Mouse (Mus musculus): ENCODE measurements at regions not wholly inside any gene's neighbourhood (a gene's known extent, or its start where the extent isn't known, plus 50 kb on each side); places are given as distances from the start of the nearest gene placed in this dataset.
"Not testable (repeated sequence)": the region's sequence is repeated elsewhere in the genome, so short reads cannot be mapped to it uniquely, and the experiment has no call there.

DNA sequence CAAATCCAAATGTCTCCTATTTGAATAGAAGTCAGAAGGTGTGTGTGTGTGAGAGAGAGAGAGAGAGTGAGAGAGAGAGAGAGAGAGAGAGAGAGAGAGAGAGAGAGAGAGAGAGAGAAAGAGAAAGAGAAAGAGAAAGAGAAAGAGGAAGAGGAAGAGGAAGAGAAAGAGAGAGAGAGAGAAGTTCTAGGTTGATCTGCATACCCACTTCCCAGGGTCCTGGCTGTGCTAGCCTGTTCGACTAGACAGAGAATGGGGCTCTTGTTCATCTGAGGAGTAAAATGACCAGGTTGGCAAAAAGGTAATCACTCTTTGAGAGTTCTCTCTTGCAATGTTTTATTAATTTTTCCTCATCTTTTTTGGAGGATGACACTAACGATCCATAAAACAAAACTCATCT lies 257.5 kb upstream of the Pik3r1 start:
- not testable (repeated sequence) for DNase-seq (ENCODE audit: low spot score in 2 of 2)

DNA sequence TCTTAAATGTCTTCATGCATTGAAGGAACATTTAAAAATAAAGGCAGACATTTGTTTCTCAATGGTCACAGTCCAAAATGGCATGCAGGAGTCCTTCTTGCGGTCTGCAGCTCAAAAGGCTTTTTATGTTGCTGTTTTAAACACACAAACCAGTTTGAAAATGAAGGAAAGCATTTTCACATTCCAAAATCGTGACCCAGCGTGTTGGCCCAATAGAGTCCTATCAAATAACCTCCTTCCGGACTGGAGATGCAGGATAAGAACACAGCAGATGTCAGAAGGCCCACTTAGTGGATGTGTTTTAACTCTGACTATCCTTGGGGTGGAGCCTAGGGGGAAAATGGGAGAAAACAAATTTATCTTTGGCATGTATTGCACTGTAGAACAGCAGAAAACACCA lies 263.4 kb upstream of the Pik3r1 start:
- no peak for DNase-seq (ENCODE audit: low spot score in 2 of 2)

DNA sequence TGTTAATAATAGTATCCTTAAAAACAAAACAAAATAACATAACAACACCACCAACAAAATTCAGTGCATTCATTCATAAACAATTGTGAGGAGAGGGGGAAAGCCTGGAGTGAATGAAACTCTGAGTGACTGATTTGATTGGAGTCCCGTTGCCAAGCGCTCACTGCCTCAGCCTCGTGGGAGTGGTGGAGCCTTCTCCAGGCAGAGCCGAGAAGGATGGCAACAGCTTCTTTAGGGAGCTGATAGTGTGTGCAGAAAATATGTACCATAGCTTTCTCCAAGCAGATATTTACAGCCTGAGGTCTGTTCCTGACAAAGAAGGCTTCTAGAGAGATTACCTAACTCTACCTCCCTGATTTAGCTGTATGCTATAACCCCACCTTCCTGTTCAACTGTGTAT lies 266.5 kb upstream of the Pik3r1 start:
- DNase-seq (ENCODE audit: low spot score in 2 of 2) = no peak

DNA sequence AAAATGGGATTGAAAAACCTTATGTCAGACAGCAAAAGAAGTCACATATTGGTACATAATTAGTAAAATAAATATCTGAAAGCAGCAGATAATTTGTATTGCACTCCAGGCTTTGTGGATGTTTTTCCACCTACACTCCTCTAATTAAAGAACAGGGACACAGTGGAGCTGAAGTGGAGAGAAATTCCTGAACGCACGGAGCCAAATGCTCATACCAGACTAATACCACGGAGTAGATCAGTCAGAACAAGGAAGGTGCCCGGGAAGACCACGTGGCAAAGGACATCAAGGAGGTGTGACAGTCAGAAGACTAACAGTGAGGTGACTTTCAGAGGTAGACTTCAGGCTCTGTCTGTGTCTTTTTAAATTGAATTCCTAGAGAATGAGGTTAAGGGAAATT lies 268.0 kb upstream of the Pik3r1 start:
- DNase-seq (ENCODE audit: low spot score in 2 of 2) = no peak

DNA sequence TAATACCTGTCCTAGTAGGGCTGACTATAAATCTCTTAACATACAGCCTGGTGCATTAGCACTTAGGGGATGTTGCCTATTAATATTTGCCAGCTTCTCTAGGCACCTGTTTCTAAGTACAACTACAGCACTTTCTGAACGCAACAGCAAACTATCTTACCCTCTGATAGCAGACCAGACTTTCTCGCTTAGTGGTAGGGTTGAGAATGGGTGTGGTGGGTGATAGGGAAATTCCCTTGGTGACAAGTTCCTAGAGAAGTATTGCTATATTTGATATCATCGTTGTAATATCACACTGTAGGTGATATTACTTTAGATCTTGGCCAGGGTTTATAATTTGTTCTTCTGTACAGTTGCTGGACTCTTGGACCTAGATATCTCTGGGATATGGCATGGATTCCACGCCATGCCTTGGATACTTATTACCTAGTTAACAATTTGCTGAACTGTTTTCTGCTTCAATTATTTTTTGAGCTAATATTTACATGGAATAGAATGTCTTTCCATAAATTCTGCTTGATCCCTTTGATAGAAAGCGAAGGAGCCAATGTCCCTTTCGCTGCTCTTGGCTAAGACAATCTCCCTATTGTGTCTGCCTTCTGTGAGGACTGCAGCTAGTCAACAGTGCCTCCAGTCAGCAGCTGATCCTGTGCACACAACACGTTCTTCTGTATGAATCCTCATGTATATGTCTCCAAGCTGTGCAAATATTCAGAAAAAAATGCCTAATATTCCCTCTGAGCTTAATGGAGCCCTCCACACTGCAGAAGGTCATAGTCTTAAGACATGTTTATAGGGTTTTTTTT lies 269.0 kb upstream of the Pik3r1 start:
- DNase-seq (ENCODE audit: low spot score in 2 of 2) = no peak

DNA sequence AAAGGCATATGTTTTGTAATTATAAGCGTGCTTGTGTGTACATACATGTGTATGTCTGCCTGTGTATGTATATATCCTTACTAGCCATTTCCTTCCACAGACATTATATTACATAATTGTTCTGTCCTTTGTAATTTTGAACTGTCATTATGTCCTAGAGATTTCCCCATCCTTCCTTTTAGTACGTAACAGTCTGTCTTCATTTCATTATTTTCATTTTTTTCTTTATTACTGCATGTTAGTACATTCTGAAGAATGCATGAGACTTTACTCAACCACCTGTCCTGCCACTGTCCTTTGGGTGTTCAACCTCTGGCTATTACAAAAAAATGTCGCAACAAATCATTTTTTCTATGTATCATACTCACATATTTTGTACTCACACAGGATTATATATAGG lies 292.2 kb upstream of the Pik3r1 start:
- no peak for DNase-seq (ENCODE audit: low spot score in 2 of 2)

DNA sequence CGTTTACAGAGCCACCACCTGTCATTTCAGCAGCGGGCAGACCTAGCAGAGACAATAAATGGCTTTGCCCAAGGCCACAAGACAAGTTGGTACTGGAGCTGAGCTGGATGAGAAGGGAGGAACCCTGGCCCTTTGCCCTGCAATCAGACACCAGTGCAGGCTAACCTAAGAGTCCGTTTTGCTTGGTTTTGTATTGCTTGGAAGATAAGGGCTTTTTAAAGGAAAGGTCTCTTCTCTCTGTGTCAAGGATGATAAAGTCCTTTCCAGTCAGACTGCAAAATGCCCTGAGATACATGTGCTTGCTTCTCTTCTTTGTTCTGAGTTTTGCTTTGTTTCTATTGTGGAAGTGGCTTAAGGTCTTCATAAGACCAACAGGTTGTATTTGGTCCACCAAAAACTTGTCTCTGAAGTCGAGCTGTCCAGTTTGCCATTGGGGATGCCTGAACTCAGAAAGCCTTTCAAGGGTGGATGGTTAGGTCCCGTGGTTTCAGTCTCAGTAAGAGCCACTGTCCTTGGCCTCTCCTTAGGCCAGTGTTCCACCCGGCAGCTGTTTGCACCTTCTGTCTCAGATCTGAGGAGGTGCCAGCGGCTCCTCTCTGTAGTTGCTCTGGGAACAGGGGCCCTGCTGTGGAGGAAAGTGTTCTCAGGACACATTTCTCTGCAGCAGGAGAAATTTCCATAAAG lies 296.7 kb upstream of the Pik3r1 start:
- DNase-seq (ENCODE audit: low spot score in 2 of 2) = no peak

DNA sequence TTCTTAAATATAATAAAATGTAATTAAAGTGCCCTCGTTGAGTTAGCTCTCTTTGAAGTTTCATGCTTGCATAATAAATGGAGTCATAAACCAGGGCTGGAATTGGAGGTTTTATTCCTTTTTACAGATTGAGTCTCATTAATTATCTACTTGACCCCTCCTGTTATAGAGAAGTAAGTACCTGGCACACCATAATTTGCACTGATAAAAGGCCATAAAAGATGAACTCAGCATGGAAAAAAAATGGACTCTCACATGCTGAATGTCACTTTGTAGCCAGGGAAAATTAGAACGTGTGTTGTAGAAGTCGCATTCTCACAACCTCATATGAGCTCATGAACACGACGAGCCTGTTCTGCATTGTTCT lies 297.2 kb upstream of the Pik3r1 start:
- no peak for DNase-seq (ENCODE audit: low spot score in 2 of 2)

DNA sequence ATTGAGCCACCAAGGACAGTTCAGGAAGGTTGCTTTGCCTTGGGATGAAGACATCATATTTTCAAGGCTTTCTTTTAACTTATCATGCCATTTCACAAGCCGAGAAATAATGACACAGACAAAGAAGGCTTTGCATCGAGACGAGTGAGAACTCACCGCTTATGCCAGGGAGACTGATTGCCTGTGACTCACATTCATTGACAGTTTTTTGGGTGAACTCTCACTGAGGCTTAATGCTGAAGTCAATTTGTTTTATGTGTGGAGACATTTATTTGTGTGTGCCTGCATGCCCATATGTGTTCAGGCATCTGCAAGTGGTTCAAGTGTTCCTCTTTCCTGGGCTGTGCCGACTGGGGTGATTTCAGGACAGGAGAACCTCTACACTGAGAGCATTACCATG lies 297.8 kb upstream of the Pik3r1 start:
- no peak for DNase-seq (ENCODE audit: low spot score in 2 of 2)

DNA sequence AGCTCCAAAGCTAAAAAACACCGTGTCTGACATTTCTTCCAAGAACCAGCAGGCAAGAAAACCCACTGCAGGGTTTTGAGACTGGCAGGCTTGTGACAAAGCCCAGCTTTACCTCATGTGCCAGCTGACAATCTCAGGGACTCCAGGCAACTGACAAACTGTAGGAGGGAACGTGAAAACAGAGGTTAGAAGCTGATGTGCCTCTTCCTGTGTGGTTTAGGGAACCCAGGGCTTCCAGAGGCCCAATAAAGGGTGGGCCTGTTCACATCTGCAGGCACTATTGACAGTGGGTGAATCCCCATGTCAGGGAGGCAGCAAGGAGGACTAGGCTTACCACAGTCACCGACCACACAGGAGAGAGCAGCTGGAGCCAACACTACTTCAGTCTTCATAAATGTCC lies 302.7 kb upstream of the Pik3r1 start:
- DNase-seq (ENCODE audit: low spot score in 2 of 2) = no peak

DNA sequence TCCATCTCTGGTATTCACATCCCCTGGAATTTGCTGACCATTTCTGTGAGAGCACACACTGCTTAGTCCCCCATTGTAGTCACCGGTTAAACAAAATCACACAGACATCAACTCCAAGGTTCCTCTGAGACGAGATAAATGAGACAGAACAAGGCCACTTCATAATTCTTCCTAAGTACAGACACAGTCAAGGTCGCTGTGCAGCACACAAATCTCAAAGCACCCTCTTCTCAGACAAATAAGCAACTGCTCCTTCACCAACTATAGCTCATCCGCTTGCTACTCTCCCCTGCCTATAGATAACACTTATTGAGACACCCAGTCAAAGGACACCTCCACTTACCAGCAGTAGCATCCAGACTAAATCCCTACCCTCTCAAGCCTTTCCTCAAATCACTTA lies 304.3 kb upstream of the Pik3r1 start:
- DNase-seq (ENCODE audit: low spot score in 2 of 2) = no peak

DNA sequence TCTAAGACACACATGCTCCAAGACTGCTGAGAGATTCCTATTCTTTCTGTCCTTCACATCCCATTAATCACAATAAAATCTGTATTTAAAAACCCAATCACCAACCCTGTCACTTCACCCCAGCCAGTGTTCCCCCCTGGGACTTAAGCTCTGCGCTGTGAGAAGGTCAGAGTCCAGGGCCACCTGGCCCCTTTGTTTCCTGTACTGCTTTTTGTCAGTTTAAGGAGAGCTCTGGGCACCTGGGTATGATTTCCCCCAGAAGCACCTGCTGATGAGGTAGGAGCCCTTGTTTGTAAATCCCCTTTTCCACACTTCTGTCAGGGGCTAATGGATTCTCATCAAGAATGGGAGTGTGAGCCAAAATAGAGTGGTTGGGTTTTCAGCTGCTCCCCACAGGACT lies 319.7 kb upstream of the Pik3r1 start:
- DNase-seq (ENCODE audit: low spot score in 2 of 2) = no peak

DNA sequence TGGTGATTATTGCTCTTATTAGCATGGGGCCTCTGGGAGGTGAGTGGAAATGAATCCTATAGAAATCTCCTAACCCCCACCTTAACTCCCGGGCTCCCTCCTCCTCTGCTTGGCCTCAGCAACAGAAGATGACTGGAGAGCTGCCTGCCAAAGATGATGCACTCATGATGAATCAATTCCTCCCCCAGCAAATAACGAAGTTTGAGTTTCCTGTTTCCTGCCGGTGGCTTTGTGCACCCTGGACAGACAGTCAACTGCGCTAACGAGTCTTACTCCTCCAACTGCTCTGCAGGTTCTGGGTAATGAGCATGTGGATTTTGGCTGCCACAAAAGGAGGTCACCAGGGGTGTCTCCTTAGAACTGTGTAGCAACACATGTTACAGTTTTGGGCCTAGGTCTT lies 321.5 kb upstream of the Pik3r1 start:
- DNase-seq (ENCODE audit: low spot score in 2 of 2) = no peak

DNA sequence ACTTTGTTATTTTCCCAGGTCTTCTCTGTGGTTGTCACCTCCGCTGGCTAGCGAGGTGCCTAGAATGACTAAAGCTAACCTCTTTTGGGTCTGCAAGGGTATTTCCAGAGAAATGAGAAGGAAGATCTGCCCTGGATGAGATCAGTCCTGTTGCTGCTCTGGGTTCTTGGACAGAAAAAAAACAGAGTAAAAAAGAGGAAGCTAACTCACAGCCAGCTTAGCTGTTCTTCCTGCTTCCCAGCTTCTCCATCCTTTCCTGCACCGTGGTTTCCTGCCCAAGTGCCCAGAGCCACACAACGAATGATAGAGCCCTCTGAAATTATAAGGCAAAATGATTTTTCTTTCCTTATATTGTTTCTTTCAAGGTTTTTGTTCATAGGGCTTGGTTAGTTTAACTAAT lies 326.2 kb upstream of the Pik3r1 start:
- no peak for DNase-seq (ENCODE audit: low spot score in 2 of 2)

DNA sequence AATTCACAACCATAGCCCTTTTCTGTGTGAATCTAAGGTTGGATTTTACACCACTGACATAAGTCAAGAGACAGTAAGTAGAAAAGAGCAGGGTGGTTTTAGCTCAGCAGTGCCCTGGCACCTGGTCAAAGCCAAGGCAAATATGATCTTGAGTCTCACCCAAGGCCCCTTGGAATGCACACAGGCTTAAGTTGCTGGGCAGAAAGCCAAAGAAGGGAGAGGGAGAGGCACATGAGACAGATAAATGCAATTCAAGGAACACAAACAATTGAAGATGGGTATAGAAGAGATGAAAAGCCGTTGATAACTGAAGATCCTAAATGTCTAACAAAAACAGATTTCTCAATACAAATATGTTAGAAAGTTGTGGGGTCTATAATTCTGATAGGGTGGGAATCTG lies 335.1 kb upstream of the Pik3r1 start:
- DNase-seq (ENCODE audit: low spot score in 2 of 2) = no peak

DNA sequence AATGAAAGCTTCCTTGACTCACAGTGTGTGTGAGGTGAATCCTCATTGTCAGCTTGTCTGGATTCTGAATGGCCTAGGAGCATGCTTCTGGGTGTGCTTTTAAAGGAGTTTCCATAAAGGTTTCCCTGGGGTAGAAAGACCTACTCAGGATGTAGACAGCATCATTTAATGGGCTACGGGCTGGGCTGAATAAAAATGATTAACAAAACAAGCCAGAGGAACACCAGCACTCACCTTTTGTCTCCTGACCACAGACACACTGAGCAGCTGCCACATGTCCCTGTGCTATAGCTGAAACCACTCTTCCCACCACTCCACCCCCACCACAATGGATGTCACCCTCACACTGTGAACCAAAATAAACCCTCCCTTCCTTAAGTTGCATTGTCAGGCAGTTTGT lies 338.2 kb upstream of the Pik3r1 start:
- no peak for DNase-seq (ENCODE audit: low spot score in 2 of 2)

DNA sequence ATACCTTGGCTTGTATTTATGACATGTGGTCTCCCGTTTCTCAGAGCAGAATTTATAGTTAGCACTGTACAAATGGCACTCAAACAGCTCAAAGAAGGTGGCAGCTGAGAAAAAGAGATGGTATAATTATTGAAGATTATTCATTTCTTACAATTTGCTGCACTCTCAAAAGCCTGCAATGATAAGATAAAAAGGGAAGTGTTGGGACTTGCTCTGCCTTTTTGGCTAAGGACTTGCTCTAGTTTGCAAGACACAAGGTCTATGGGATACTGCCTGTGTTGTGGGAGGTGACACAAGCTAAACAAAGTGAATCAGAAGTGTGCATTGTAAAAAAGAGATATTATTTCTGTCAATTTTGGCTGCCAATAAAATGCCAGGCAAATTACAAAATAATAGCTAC lies 340.2 kb upstream of the Pik3r1 start:
- DNase-seq (ENCODE audit: low spot score in 2 of 2) = no peak

DNA sequence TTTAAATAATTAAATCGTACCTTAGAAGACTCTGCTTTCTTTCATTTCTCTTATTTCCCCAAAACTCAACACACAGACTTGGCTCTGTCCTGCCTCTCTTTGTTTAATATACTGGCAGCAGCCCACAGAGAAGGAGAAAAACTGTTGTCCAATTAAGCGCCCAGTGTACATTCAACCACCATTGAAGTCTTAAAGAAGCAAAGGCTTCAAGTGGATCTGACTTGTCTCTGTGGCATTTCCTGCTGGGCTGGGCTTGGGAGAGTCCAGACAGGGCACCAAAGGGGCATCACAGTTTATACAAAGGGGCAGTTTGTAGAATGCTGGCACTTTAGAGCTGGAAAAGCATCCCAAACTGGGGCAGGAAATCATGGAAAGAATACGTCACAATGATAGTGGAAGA lies 340.9 kb upstream of the Pik3r1 start:
- no peak for DNase-seq (ENCODE audit: low spot score in 2 of 2)

DNA sequence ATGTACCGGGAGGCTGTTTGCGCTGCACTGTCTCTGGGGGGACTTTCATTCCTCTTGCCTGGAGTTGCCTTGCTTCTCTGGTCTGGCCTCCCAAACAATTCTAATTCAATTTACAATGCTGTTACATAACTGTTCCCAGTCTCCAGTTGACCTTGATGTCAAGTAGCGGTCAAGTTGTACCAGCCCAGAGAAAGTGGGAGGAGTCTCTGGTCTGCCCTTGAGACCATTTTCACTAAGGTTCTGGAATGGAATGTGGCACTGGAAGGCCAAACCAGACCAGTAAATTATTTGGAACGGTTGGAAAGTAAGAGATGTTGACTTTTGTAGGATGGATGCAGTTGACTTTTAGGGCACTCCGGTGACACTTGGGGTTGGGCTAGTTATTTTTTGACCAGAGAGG lies 345.9 kb upstream of the Pik3r1 start:
- no peak for DNase-seq (ENCODE audit: low spot score in 2 of 2)

DNA sequence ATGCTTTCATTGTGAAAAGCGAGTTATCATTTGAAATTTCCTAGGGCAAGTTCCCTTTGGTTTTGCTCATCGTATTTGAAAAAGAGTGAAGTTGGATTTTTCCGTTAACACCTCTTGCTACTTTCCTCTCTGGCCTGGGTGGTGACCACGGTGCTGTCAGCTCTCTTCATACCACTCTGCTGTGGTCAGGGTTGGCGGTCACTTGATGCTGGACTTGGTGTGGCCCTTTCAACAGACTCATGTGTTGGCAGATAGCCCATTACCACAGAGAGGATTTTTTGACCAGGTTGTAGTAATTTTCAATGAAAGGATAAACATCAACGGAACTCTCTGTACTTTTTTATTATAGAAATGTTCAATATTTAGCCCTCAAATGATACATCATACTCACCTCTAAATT lies 354.3 kb upstream of the Pik3r1 start:
- DNase-seq (ENCODE audit: low spot score in 2 of 2) = no peak

DNA sequence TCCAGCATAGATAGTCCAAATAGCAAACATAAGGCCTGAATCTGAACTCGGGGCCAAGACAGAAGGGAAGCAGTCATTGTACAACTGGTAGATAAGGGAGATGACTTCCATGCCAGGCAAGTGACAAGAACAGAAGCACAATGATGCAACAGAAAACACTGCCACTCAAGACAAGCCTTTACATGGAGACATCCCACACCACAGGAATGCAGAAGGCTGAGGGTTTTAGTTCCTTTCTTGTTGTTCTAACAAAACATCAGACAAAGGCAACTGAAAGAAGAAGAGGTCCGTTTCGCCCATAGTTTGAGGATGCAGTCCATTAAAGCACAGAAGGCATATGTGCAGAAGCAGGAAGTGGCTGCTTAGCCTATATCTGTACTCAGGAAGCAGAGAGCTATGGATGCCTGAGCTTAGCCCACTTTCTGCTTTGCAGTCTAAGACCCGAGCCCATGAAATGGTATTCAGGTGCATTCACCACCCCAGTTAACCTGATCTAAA lies 360.0 kb upstream of the Pik3r1 start:
- DNase-seq (ENCODE audit: low spot score in 2 of 2) = no peak

DNA sequence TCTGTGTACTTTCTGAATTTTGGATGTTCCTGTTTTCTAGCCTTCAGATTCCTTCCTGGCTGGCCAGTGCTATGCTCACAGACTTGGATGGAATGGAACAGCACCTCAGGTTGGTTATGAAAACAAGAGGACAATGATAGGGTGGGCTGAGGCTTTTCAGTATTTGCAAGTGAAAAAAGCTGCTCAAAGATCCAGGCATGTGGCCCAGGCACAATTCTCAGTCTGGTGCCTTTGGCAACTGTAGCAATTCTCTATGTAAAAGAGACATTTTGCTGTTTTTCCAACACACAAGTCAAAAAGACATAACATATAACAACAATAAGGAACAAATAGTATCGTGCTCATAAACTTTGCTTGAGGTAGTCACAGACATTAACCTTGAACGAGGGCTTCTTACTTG lies 363.4 kb upstream of the Pik3r1 start:
- no peak for DNase-seq (ENCODE audit: low spot score in 2 of 2)

DNA sequence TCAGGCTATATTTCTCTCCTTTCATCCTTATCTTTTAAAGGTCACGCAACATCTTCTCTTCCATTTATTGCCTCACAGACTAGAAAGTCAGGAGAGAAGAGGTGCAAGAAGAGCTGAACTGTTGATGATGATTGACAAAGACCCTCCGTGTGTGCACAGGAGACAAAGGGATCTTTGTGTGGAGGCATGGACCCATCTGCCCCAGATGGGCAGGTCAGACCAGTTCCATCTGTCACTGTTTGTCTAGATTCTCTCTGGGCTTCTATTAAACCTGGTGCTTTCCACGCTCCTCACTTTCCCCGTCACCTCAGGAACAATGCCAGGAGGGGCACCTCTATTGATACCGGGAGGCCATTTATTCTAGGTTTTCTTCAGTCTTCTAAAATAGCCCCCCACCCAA lies 364.1 kb upstream of the Pik3r1 start:
- DNase-seq (ENCODE audit: low spot score in 2 of 2) = no peak

DNA sequence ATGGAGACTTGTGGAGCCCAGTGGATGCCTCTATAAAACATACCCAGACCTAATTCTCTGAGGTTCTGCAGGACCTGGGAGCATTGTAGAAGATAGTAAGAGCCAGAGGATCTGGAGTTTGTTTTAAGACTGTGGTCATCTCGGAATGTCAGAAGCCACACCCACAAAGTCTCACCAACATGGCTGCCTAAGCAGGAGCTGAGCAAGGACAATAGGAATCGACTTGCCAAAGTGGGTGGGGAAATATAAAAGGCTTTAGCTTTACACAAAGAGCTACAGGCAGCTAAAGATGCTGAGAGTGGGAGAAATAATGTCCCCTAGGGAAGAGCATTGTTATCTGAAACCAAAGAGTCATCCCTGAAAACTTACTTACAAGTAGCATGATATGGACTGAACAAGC lies 364.7 kb upstream of the Pik3r1 start:
- no peak for DNase-seq (ENCODE audit: low spot score in 2 of 2)

Data from frontal cortex, postnatal 10 days (tissue).